Mouse (Mus musculus): ENCODE measurements around the gene Sugt1.

DNA sequence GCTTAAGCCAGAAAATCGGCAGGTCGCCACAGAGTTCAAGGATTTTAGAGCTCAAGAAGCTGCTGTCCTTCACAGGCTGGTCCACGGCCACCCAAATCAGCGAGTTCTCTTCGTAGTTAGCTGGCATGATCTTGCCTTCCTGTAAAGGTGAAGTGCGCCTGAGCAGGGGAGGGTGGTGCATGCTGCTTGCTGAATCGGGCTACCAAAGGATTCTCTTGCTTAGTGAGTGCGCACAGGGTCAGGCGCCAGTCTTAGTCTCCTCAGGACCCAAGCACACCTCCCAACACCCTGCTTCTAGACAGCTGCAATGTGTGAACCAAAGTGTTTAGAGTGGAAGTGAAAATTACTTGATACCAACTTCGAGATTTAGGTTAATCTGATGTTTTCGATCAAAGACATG is 57.9 kb downstream of the Sugt1 start:
- TF ChIP-seq POLR2A (IDR thresholded peaks at IDR 0.05; ENCODE audit: borderline replicate concordance, control insufficient read depth, low read depth, low read length) = no peak
- TF ChIP-seq CTCF (IDR thresholded peaks at IDR 0.05; ENCODE audit: control insufficient read depth, insufficient read depth, low read length) = no peak

Measured in bone marrow, adult 2 months (tissue).